Mouse (Mus musculus) adrenal gland, postnatal 36 days (tissue): Measurements from ENCODE around the gene Ssu2. TPM values are rescaled to one million over a fixed set of nuclear protein-coding genes. Genes with fewer than 3 reads are reported as not detected.

Source experiments
- DNase-seq, 2 experiments: peaks; one replicate each; pipeline ENCODE4 v3.0.0; 2021; ENCODE audit warnings: mixed read lengths in 1 of 2
- total RNA-seq, 2 experiments: library from RNA; stranded (reverse); gene quantifications; 2 replicates each; pipeline ENCODE4 v1.2.3; 2021

Ssu2 gene
- total RNA-seq, 2 experiments from 2014 or later, result 0.40 to 32.8 TPM

GRCm38 (mm10) chr6:112350452-112350851, 37.4 kb downstream of the Ssu2 start:
- no peak for DNase-seq

- no peak for DNase-seq
Observed at GRCm38 (mm10) chr6:112339016-112339415, 48.8 kb downstream of the Ssu2 start.

GRCm38 (mm10) chr6:112337667-112338066, 50.2 kb downstream of the Ssu2 start:
- no peak for DNase-seq

- no peak for DNase-seq
Observed at GRCm38 (mm10) chr6:112333930-112334329, 53.9 kb downstream of the Ssu2 start.

GRCm38 (mm10) chr6:112331223-112331598, 56.6 kb downstream of the Ssu2 start:
- no peak for DNase-seq

- DNase-seq, result no peak
Observed at GRCm38 (mm10) chr6:112330520-112331222, 57.2 kb downstream of the Ssu2 start.

GRCm38 (mm10) chr6:112327793-112328192, 60.0 kb downstream of the Ssu2 start:
- peak in 1 of 2 experiments; percentile 32 for DNase-seq

GRCm38 (mm10) chr6:112325213-112325612, 62.6 kb downstream of the Ssu2 start:
- DNase-seq, result peak in 1 of 2 experiments; percentile 30

GRCm38 (mm10) chr6:112322916-112323315, 64.9 kb downstream of the Ssu2 start:
- DNase-seq, result no peak

GRCm38 (mm10) chr6:112320679-112321078, 67.1 kb downstream of the Ssu2 start:
- DNase-seq, result no peak

- no peak for DNase-seq
Observed at GRCm38 (mm10) chr6:112319449-112319848, 68.4 kb downstream of the Ssu2 start.

- DNase-seq, result no peak
Observed at GRCm38 (mm10) chr6:112311385-112311784, 76.4 kb downstream of the Ssu2 start.

GRCm38 (mm10) chr6:112309330-112309938, 78.4 kb downstream of the Ssu2 start:
- DNase-seq, result no peak

Other genes starting within 250 kb of the Ssu2 start
- 1 to 10 TPM; 5.2 to 8.4 TPM for gene Lmcd1, start 114.3 kb downstream of the Ssu2 start, total RNA-seq
- not detected for gene Cav3, start 71.5 kb upstream of the Ssu2 start, total RNA-seq
- gene Oxtr, start 101.9 kb upstream of the Ssu2 start, total RNA-seq, result 100 to 1,000 TPM in 1 of 2 experiments, 10 to 100 TPM in 1; 17.8 to 330 TPM